Mouse (Mus musculus): ENCODE results near the gene Cemip.

GRCm38 (mm10) chr7:84115385-84115784, 29.1 kb upstream of the Cemip start:
- no peak for TF ChIP-seq CTCF (IDR thresholded peaks at IDR 0.05; ENCODE audit: borderline replicate concordance, extremely low read depth, insufficient read depth, insufficient read length)
- no peak for TF ChIP-seq POLR2A (IDR thresholded peaks at IDR 0.05; ENCODE audit: borderline replicate concordance, extremely low read depth, insufficient read depth, insufficient read length, poor library complexity, severe bottlenecking)
